Mouse (Mus musculus): Measurements from ENCODE around the gene Pcbp1.

DNA sequence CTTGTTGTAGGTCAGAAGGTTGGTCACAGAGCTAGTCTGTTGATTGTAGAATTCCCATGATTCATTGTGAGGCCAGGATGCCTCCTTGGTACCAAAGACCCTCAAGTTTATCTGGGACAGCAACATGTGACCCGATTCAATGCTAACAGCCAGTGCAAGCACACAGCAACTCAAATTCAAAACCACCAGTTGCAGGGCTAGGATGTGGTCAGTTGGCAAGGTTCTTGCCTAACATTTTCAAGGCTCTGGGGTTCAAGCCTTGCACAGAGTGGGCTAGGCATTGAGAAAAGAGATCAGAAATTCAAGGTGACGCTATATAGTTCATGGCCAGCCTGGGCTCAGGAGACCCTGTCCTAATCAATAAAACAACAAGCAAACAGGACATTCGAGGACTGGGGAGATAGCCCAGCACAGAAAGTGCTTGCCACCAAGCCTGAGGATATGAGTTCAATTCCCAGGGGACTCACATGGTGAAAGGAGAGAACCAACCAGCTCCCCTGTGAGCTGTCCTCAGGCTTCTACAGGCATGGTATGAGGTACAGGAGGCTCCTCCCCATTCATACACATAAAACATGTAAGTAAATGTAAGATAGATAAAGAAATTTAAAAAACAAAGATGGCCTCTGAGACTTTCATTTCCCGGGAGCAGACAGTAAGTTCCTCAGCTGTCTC lies 16.8 kb downstream of the Pcbp1 start:
- TF ChIP-seq CTCF (conservative IDR thresholded peaks at IDR 0.05; ENCODE audit: low read length) (no peak), NANOG (IDR thresholded peaks at IDR 0.05; ENCODE audit: borderline replicate concordance, low read length) (no peak)

Measured in E14TG2a.4 (cell line).